Mouse (Mus musculus) CH12.LX (cell line): Measurements from ENCODE around the gene Gm43064. TPM values are rescaled to one million over a fixed set of nuclear protein-coding genes. Genes with fewer than 3 reads are reported as not detected.

Experiments
- DNase-seq: peaks from one replicate; pipeline ENCODE4 v3.0.0-alpha.2; 2013; ENCODE audit errors: extremely low read depth
- H3K27ac ChIP-seq: 2 replicates; pipeline ENCODE4 v1.5.1; 2012; ENCODE audit warnings: low read depth, mild to moderate bottlenecking, control low read depth, moderate library complexity; ENCODE audit not compliant: insufficient read depth
- H3K27me3 ChIP-seq: replicated peaks from 2 replicates; pipeline ENCODE3; 2012; ENCODE audit warnings: inconsistent platforms
- H3K36me3 ChIP-seq, 2 experiments: replicated peaks in 1 of 2; 2 replicates each; pipeline versions ENCODE3 to v1.6.1; 2012; ENCODE audit warnings: inconsistent platforms in 1 of 2, low read length in 1 of 2, mild to moderate bottlenecking in 1 of 2, mixed read lengths in 1 of 2, moderate library complexity in 1 of 2; ENCODE audit not compliant: control insufficient read depth in 1 of 2, insufficient read depth in 1 of 2
- H3K4me1 ChIP-seq, 2 experiments: 2 replicates each; pipeline ENCODE4 v1.6.1; 2012; ENCODE audit warnings: inconsistent platforms in 1 of 2, moderate library complexity in 1 of 2; ENCODE audit not compliant: insufficient read depth in 2 of 2, control insufficient read depth in 1 of 2
- H3K4me2 ChIP-seq: 2 replicates; pipeline ENCODE4 v1.6.1; 2012; ENCODE audit warnings: low read depth, mild to moderate bottlenecking, control low read depth; ENCODE audit not compliant: poor library complexity, insufficient read depth, severe bottlenecking
- H3K4me3 ChIP-seq, 3 experiments: fragments of 150-350 bp in 1 of 3; sonication (generic) in 1 of 3; replicated peaks in 1 of 3; 2 replicates each; pipeline versions ENCODE3 to v1.5.1; 2011 to 2012; ENCODE audit warnings: low read depth in 2 of 3, low read length in 2 of 3, mild to moderate bottlenecking in 2 of 3, moderate library complexity in 2 of 3, control low read depth in 1 of 3, improper control_type of control experiment in 1 of 3, inconsistent platforms in 1 of 3, mixed read lengths in 1 of 3; ENCODE audit not compliant: poor library complexity in 1 of 3
- H3K79me2 ChIP-seq: replicated peaks from 2 replicates; pipeline ENCODE4 v1.6.1; 2012; ENCODE audit warnings: mild to moderate bottlenecking, moderate library complexity; ENCODE audit not compliant: control insufficient read depth, poor library complexity, insufficient read depth, severe bottlenecking; ENCODE audit errors: extremely low read depth
- H3K9ac ChIP-seq: 2 replicates; pipeline ENCODE4 v1.6.1; 2012; ENCODE audit warnings: low read depth, mild to moderate bottlenecking, control low read depth, moderate library complexity; ENCODE audit not compliant: insufficient read depth
- H3K9me3 ChIP-seq: replicated peaks from 2 replicates; pipeline ENCODE3; 2012; ENCODE audit warnings: low read length, inconsistent platforms, mixed read lengths
- BHLHE40 ChIP-seq: IDR thresholded peaks from 2 replicates; pipeline ENCODE4 v1.6.1; 2011; ENCODE audit warnings: mild to moderate bottlenecking, low read depth, low read length, improper control_type of control experiment
- CHD1 ChIP-seq: IDR thresholded peaks from 2 replicates; pipeline ENCODE4 v1.6.1; 2012; ENCODE audit warnings: low read depth, low read length, improper control_type of control experiment, inconsistent platforms
- CTCF ChIP-seq, 2 experiments: IDR thresholded peaks in 1 of 2; conservative IDR thresholded peaks in 1 of 2; 2 replicates each; pipeline ENCODE4 v1.5.1; 2011 to 2012; ENCODE audit warnings: low read depth in 2 of 2, low read length in 2 of 2, improper control_type of control experiment in 1 of 2, inconsistent platforms in 1 of 2, mild to moderate bottlenecking in 1 of 2, moderate library complexity in 1 of 2
- ELF1 ChIP-seq: IDR thresholded peaks from 2 replicates; pipeline ENCODE4 v1.6.1; 2014; ENCODE audit warnings: low read depth, mild to moderate bottlenecking, inconsistent platforms, low read length, improper control_type of control experiment
- EP300 ChIP-seq: IDR thresholded peaks from 2 replicates; pipeline ENCODE4 v1.6.1; 2011; ENCODE audit warnings: low read length, improper control_type of control experiment
- ETS1 ChIP-seq: conservative IDR thresholded peaks from 2 replicates; pipeline ENCODE4 v1.6.1; 2012; ENCODE audit warnings: low read depth, mild to moderate bottlenecking, inconsistent platforms, low read length, improper control_type of control experiment, moderate library complexity
- GABPA ChIP-seq: IDR thresholded peaks from 2 replicates; pipeline ENCODE4 v1.6.1; 2012; ENCODE audit warnings: low read depth, low read length, improper control_type of control experiment, inconsistent platforms; ENCODE audit not compliant: insufficient replicate concordance
- HCFC1 ChIP-seq: IDR thresholded peaks from 2 replicates; pipeline ENCODE4 v1.6.1; 2012; ENCODE audit warnings: low read depth, mild to moderate bottlenecking, inconsistent platforms, low read length, improper control_type of control experiment
- IRF4 ChIP-seq: IDR thresholded peaks from 2 replicates; pipeline ENCODE4 v1.6.1; 2014; ENCODE audit warnings: low read depth, mild to moderate bottlenecking, inconsistent platforms, low read length, improper control_type of control experiment
- JUN ChIP-seq: IDR thresholded peaks from 2 replicates; pipeline ENCODE4 v1.6.1; 2011; ENCODE audit warnings: low read depth, mild to moderate bottlenecking, low read length, improper control_type of control experiment, moderate library complexity; ENCODE audit not compliant: insufficient read depth
- JUND ChIP-seq: conservative IDR thresholded peaks from 2 replicates; pipeline ENCODE4 v1.6.1; 2011; ENCODE audit warnings: low read depth, low read length, improper control_type of control experiment
- KAT2A ChIP-seq: IDR thresholded peaks from 2 replicates; pipeline ENCODE4 v1.6.1; 2012; ENCODE audit warnings: low read length, improper control_type of control experiment, inconsistent platforms; ENCODE audit not compliant: insufficient replicate concordance
- MAX ChIP-seq: IDR thresholded peaks from 2 replicates; pipeline ENCODE4 v1.6.1; 2011; ENCODE audit warnings: low read length, improper control_type of control experiment
- MAZ ChIP-seq: IDR thresholded peaks from 2 replicates; pipeline ENCODE4 v1.6.1; 2012; ENCODE audit warnings: low read depth, mild to moderate bottlenecking, inconsistent platforms, low read length, improper control_type of control experiment, moderate library complexity
- MEF2A ChIP-seq: IDR thresholded peaks from 2 replicates; pipeline ENCODE4 v1.6.1; 2014; ENCODE audit warnings: low read depth, mild to moderate bottlenecking, inconsistent platforms, low read length, improper control_type of control experiment, borderline replicate concordance
- MXI1 ChIP-seq: IDR thresholded peaks from 2 replicates; pipeline ENCODE4 v1.6.1; 2011; ENCODE audit warnings: mild to moderate bottlenecking, low read depth, low read length, improper control_type of control experiment
- MYC ChIP-seq: IDR thresholded peaks from 2 replicates; pipeline ENCODE4 v1.6.1; 2011; ENCODE audit warnings: low read depth, mild to moderate bottlenecking, improper control_type of control experiment, low read length
- PAX5 ChIP-seq: IDR thresholded peaks from 2 replicates; pipeline ENCODE4 v1.6.1; 2012; ENCODE audit warnings: low read length, inconsistent platforms, mixed read lengths
- POLR2A ChIP-seq: IDR thresholded peaks from 2 replicates; pipeline ENCODE4 v1.6.1; 2011; ENCODE audit warnings: low read depth, mild to moderate bottlenecking, improper control_type of control experiment, low read length
- POLR2AphosphoS2 ChIP-seq: IDR thresholded peaks from 2 replicates; pipeline ENCODE4 v1.6.1; 2011; ENCODE audit warnings: low read depth, low read length, improper control_type of control experiment
- RAD21 ChIP-seq: IDR thresholded peaks from 2 replicates; pipeline ENCODE4 v1.6.1; 2011; ENCODE audit warnings: low read depth, mild to moderate bottlenecking, low read length, improper control_type of control experiment, moderate library complexity
- RCOR1 ChIP-seq: conservative IDR thresholded peaks from 2 replicates; pipeline ENCODE4 v1.6.1; 2012; ENCODE audit warnings: low read depth, mild to moderate bottlenecking, inconsistent platforms, low read length, improper control_type of control experiment
- SIN3A ChIP-seq: IDR thresholded peaks from 2 replicates; pipeline ENCODE4 v1.6.1; 2012; ENCODE audit warnings: low read length, improper control_type of control experiment, inconsistent platforms
- TBP ChIP-seq: conservative IDR thresholded peaks from 2 replicates; pipeline ENCODE4 v1.6.1; 2011; ENCODE audit warnings: low read depth, low read length, improper control_type of control experiment
- ZKSCAN1 ChIP-seq: IDR thresholded peaks from 2 replicates; pipeline ENCODE4 v1.6.1; 2012; ENCODE audit warnings: low read depth, inconsistent platforms, low read length, improper control_type of control experiment, borderline replicate concordance
- ZMIZ1 ChIP-seq: IDR thresholded peaks from 2 replicates; pipeline ENCODE4 v1.6.1; 2012; ENCODE audit warnings: low read depth, mild to moderate bottlenecking, inconsistent platforms, low read length, improper control_type of control experiment
- ZNF384 ChIP-seq: IDR thresholded peaks from 2 replicates; pipeline ENCODE4 v1.6.1; 2012; ENCODE audit warnings: low read depth, low read length, improper control_type of control experiment, inconsistent platforms
- dilution Hi-C: fragments of 300-500 bp; cut with MboI; formaldehyde crosslinking; loops from 2 replicates; pipeline ENCODE4 v1.14.3; 2020; ENCODE audit warnings: low sequenced_read_pairs; ENCODE audit not compliant: extremely low pct_unique_long_range_greater_than_20kb, extremely low pct_ligation_motif_present
- in situ Hi-C: fragments of 300-500 bp; cut with MboI; formaldehyde crosslinking; loops from 3 replicates; pipeline ENCODE4 v1.14.3; 2019; ENCODE audit warnings: low sequenced_read_pairs, low pct_ligation_motif_present, low pct_unique_long_range_greater_than_20kb, mixed read lengths
- polyA plus RNA-seq: library from polyadenylated mRNA; unstranded; fragments of >175 nt; gene quantifications from 2 replicates; pipeline ENCODE4 v1.2.1, GENCODE M21; 2012; ENCODE audit warnings: low read depth; ENCODE audit not compliant: insufficient read length
- total RNA-seq, 2 experiments: library from RNA; depleted of rRNA; stranded (reverse); fragments of 300-350 nt in 1 of 2; fragments of >200 nt in 1 of 2; gene quantifications; 2 replicates each; pipeline ENCODE4 v1.2.3; 2012 to 2014

The Gm43064 gene
- total and polyA plus RNA-seq, 3 experiments: 0.91 to 3.1 TPM; not detected in 1

DNA sequence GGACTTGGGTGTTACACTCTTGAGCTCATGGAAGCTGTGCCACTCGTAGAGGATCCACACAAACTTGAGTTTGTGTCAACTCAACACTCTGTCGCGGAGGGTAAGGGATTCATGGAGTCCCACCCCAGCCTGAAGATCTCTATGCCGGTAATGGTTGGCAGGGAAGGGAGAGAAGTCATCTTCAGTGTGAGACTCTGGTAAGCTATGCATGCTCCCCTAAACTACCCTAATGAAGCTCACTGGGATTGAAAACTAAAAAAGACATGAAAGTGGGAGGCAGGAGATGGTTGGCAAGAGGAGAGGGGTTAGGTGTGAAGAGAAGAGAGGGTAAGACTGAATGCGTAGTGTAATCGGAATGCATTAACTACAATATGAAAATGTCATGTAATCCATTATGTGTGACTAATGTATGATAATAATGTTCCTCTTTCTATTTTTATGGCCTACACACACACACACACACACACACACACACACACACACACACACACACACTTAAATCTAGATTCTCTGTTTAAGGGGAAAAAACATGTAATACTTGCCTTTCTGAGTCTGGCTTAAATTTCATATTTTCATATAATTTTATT is 48.7 kb downstream of the Gm43064 start:
- no peak for DNase-seq
- dilution Hi-C loops (no loop called here), in situ Hi-C loops (no loop called here)
- Histone ChIP-seq H3K4me1 (peaks cover 7 to 42% of the 10 kb centered on the region in 2 experiments), H3K9me3 (no peaks in the 10 kb centered on the region), H3K4me2 (peak overlapping the region; percentile 88), H3K79me2 (peaks cover 37% of the 10 kb centered on the region), H3K36me3 (peaks cover 4 to 18% of the 10 kb centered on the region in 2 experiments)
- TF ChIP-seq ZMIZ1: peak; percentile 59; the same call in 1 of the 2 replicates
- peak; percentile 93; the same call in 1 of the 2 replicates for TF ChIP-seq CHD1
- TF ChIP-seq BHLHE40: no peak
- TF ChIP-seq RAD21: no peak
- TF ChIP-seq PAX5: no peak
- 0 out of 2 replicates have a peak, but pooled peaks have one; percentile 14 for TF ChIP-seq MXI1
- TF ChIP-seq ELF1: 0 out of 2 replicates have a peak, but pooled peaks have one; percentile 19
- TF ChIP-seq IRF4: peak; percentile 67
- peak; percentile 38 for TF ChIP-seq ETS1
- TF ChIP-seq ZNF384: no peak
- peak; percentile 31; the same call in 1 of the 2 replicates for TF ChIP-seq MAZ
- TF ChIP-seq HCFC1: 0 out of 2 replicates have a peak, but pooled peaks have one; percentile 25
- 0 out of 2 replicates have a peak, but pooled peaks have one; percentile 29 for TF ChIP-seq MYC
- peak; percentile 85 for TF ChIP-seq MEF2A
- no peak for TF ChIP-seq CTCF (conservative IDR thresholded peaks at IDR 0.05 in 1 of 2, IDR thresholded peaks at IDR 0.05 in 1 of 2; ENCODE audit: low read depth in 2 of 2, low read length in 2 of 2)
- TF ChIP-seq EP300: peak; percentile 52; the same call in 1 of the 2 replicates
- TF ChIP-seq SIN3A: peak; percentile 72
- TF ChIP-seq, all 38 proteins: peak for 12
- H3K4me3 ChIP-seq: peak overlapping the region; percentile 56 to 77 (median 62)
- H3K9ac ChIP-seq: peak overlapping the region; percentile 74
- H3K27ac ChIP-seq: peak overlapping the region; percentile 96
- H3K27me3 ChIP-seq: no peaks in the 10 kb centered on the region

DNA sequence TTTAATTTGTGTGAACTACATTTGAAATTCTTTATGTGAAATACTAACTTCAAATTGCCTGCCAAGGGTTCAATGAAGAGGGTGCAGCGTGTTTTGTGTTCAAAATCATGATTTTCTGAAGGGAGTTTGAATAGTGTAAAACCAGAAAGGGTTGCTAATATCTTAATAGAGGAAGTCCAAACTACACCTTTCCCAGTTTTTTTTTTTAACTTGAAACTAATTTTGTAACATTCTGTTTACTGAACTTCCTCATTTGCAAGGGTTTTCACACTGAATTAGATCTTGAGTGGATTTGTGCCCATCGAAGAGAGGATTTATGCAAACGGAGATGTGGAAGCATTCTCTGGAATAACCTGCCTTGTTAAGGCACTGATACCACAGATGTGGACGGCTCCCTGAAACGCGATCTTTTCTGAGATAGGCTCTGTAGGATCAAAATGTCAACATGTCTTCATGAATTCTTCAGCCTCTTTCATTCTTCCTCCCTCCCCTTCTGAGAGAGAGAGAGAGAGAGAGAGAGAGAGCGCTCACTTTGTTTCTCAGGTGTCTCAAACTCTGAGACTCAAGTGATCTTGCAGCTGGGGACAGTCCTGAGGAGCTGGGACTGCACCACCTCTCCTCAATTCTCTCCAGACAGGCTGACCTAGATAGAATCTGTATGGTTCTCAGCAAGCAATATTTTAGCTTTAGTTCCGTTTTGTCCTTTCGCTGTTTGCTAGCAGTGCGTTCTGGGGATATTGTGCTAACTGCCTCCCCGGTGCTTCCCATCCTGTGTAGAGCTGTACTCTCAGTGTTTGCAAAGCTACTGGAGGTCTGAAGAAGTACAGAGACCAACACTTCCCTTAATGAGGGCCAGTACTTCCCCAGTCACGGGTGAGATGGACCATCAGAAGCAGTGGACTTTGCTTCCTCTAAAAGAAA is 49.8 kb downstream of the Gm43064 start, which contains the start of gene Ptpn22:
Gene Ptpn22, plus strand, starts transcription at position 915 of the 921 bp plus-strand sequence.
- Histone ChIP-seq H3K9me3 (no peaks in the 10 kb centered on the region), H3K27me3 (no peaks in the 10 kb centered on the region), H3K4me1 (peaks cover 7 to 44% of the 10 kb centered on the region in 2 experiments), H3K9ac (peak within 1 kb of the TSS; percentile 64), H3K79me2 (peaks cover 40% of the 10 kb centered on the region), H3K4me3 (peak within 1 kb of the TSS; percentile 55 to 77 (median 61)), H3K4me2 (peak within 1 kb of the TSS; percentile 88), H3K36me3 (peaks cover 4 to 17% of the 10 kb centered on the region in 2 experiments), H3K27ac (peak within 1 kb of the TSS; percentile 99)
- DNase-seq: peak; percentile 81
- dilution Hi-C loops (no loop called here), in situ Hi-C loops (no loop called here)
- TF ChIP-seq ETS1: peak; percentile 70
- TF ChIP-seq RCOR1: 0 out of 2 replicates have a peak, but pooled peaks have one; percentile 73
- no peak for TF ChIP-seq POLR2AphosphoS2
- no peak for TF ChIP-seq ZKSCAN1
- TF ChIP-seq POLR2A: peak; percentile 41; the same call in 1 of the 2 replicates
- no peak for TF ChIP-seq KAT2A
- TF ChIP-seq JUND: no peak; the same call in 1 of the 2 replicates
- TF ChIP-seq JUN: no peak
- TF ChIP-seq EP300: peak; percentile 42; the same call in 1 of the 2 replicates
- peak; percentile 75 for TF ChIP-seq CHD1
- TF ChIP-seq GABPA: no peak
- TF ChIP-seq MYC: peak; percentile 24; the same call in 1 of the 2 replicates
- TF ChIP-seq MAZ: peak; percentile 94
- peak; percentile 58; the same call in 1 of the 2 replicates for TF ChIP-seq MAX
- TF ChIP-seq RAD21: no peak
- peak; percentile 71 for TF ChIP-seq MEF2A
- peak; percentile 50; the same call in 1 of the 2 replicates for TF ChIP-seq TBP
- no peak for TF ChIP-seq ZMIZ1
